Mouse (Mus musculus) hindbrain, embryonic 14.5 days (tissue): ENCODE results near the gene Hpse2. TPM values are rescaled to one million over a fixed set of nuclear protein-coding genes. Genes with fewer than 3 reads are reported as not detected.
A peak's percentile ranks its signal among the peaks of the same experiment; 100 is the strongest.

Source experiments
- ATAC-seq: fragments of 200-750 bp; cut with Nextera tagmentation; 2 replicates; pipeline ENCODE4 v1.8.0; 2017; ENCODE audit warnings: moderate number of reproducible peaks, mild to moderate bottlenecking, moderate TSS enrichment, moderate library complexity; ENCODE audit not compliant: low FRiP score
- DNase-seq: peaks from one replicate; pipeline ENCODE4 v3.0.0-alpha.2; 2015; ENCODE audit warnings: low spot score
- H3K27ac ChIP-seq: fragments of 300-500 bp; sonication (generic); 2 replicates; pipeline ENCODE4 v1.5.1; 2014; ENCODE audit warnings: mild to moderate bottlenecking, moderate library complexity
- H3K27me3 ChIP-seq: fragments of 300-500 bp; sonication (generic); 2 replicates; pipeline ENCODE4 v1.6.1; 2014; ENCODE audit warnings: mild to moderate bottlenecking, low read length, mixed read lengths; ENCODE audit not compliant: control insufficient read depth, insufficient read depth
- H3K36me3 ChIP-seq: fragments of 300-500 bp; sonication (generic); replicated peaks from 2 replicates; pipeline ENCODE4 v1.6.1; 2014; ENCODE audit not compliant: control insufficient read depth, insufficient read depth
- H3K4me1 ChIP-seq: fragments of 300-500 bp; sonication (generic); replicated peaks from 2 replicates; pipeline ENCODE4 v1.6.1; 2014; ENCODE audit warnings: antibody characterized with exemption, low read length, mixed read lengths; ENCODE audit not compliant: control insufficient read depth, insufficient read depth
- H3K4me2 ChIP-seq: fragments of 300-500 bp; sonication (generic); replicated peaks from 2 replicates; pipeline ENCODE4 v1.6.1; 2014; ENCODE audit warnings: mild to moderate bottlenecking, moderate library complexity
- H3K4me3 ChIP-seq: fragments of 300-500 bp; sonication (generic); replicated peaks from 2 replicates; pipeline ENCODE4 v1.5.1; 2014; ENCODE audit warnings: mild to moderate bottlenecking, low read length
- H3K9ac ChIP-seq: fragments of 300-500 bp; sonication (generic); 2 replicates; pipeline ENCODE4 v1.6.1; 2014
- H3K9me3 ChIP-seq: fragments of 300-500 bp; sonication (generic); 2 replicates; pipeline ENCODE4 v1.6.1; 2016; ENCODE audit warnings: low read length; ENCODE audit not compliant: control insufficient read depth
- WGBS: fragments of 180-500 bp; shearing (Covaris S2); extraction: QIAGEN DNeasy Blood & Tissue Kit; methylation state at CpG from one replicate; pipeline ENCODE4 v1.1.7; 2014; 5-methylcytosine and 5-hydroxymethylcytosine counted together
- polyA plus RNA-seq: library from polyadenylated mRNA; unstranded; fragments of >200 nt; fragmentation: Nextera tagmentation; extraction: Ambion mirVana; gene quantifications from 2 replicates; pipeline ENCODE4 v1.2.1, GENCODE M21; 2014

Gene Hpse2
- polyA plus RNA-seq, 1 experiment from 2014 or later: not detected

GRCm38 (mm10) chr19:43096915-43097314, 291.2 kb downstream of the Hpse2 start:
- H3K4me3 ChIP-seq: no peak overlapping the region
- no peak overlapping the region for H3K9ac ChIP-seq
- no peaks in the 10 kb centered on the region for H3K4me1 ChIP-seq
- no peaks in the 10 kb centered on the region for H3K9me3 ChIP-seq
- 87% methylated on average over 2 of the region's 2 CpGs for WGBS
- H3K27ac ChIP-seq: no peak overlapping the region
- H3K36me3 ChIP-seq: no peaks in the 10 kb centered on the region
- DNase-seq (no peak), ATAC-seq (no peak)
- no peak overlapping the region for H3K4me2 ChIP-seq
- H3K27me3 ChIP-seq: no peaks in the 10 kb centered on the region

- no peaks in the 10 kb centered on the region for H3K27me3 ChIP-seq
- no peak overlapping the region for H3K4me3 ChIP-seq
- H3K9ac ChIP-seq: no peak overlapping the region
- 97% methylated on average over 3 of the region's 3 CpGs for WGBS
- no peak overlapping the region for H3K4me2 ChIP-seq
- H3K9me3 ChIP-seq: no peaks in the 10 kb centered on the region
- ATAC-seq (no peak), DNase-seq (no peak)
- no peaks in the 10 kb centered on the region for H3K36me3 ChIP-seq
- H3K27ac ChIP-seq: no peak overlapping the region
- no peaks in the 10 kb centered on the region for H3K4me1 ChIP-seq
These were observed 300.9 kb downstream of the Hpse2 start for GRCm38 (mm10) chr19:43087216-43087615.

- H3K27ac ChIP-seq: no peak overlapping the region
- no peaks in the 10 kb centered on the region for H3K27me3 ChIP-seq
- DNase-seq (no peak), ATAC-seq (no peak)
- no peak overlapping the region for H3K9ac ChIP-seq
- no peaks in the 10 kb centered on the region for H3K9me3 ChIP-seq
- H3K4me3 ChIP-seq: no peak overlapping the region
- H3K4me1 ChIP-seq: no peaks in the 10 kb centered on the region; the same call in 1 of the 2 replicates
- no peaks in the 10 kb centered on the region for H3K36me3 ChIP-seq
- WGBS: 83% methylated on average over 2 of the region's 2 CpGs
- H3K4me2 ChIP-seq: no peak overlapping the region
These were observed 324.0 kb downstream of the Hpse2 start for GRCm38 (mm10) chr19:43064155-43064554.

GRCm38 (mm10) chr19:43044506-43044905, 343.6 kb downstream of the Hpse2 start:
- no peak for DNase-seq

GRCm38 (mm10) chr19:43042721-43043120, 345.4 kb downstream of the Hpse2 start:
- no peak overlapping the region for H3K4me3 ChIP-seq
- H3K9me3 ChIP-seq: no peaks in the 10 kb centered on the region
- DNase-seq (no peak), ATAC-seq (no peak)
- no peak overlapping the region for H3K9ac ChIP-seq
- WGBS: 59% methylated on average over 2 of the region's 2 CpGs
- no peak overlapping the region for H3K27ac ChIP-seq
- H3K4me2 ChIP-seq: no peak overlapping the region
- no peaks in the 10 kb centered on the region for H3K36me3 ChIP-seq
- no peaks in the 10 kb centered on the region for H3K27me3 ChIP-seq
- H3K4me1 ChIP-seq: 0 out of 2 replicates have a peak, but pooled peaks cover 6% of the 10 kb centered on the region

More at GRCm38 (mm10) chr19:43044506-43044905, 343.6 kb downstream of the Hpse2 start:
- Histone ChIP-seq H3K36me3 (no peaks in the 10 kb centered on the region), H3K9me3 (no peaks in the 10 kb centered on the region), H3K27ac (no peak overlapping the region), H3K27me3 (no peaks in the 10 kb centered on the region), H3K4me1 (0 out of 2 replicates have a peak, but pooled peaks cover 6% of the 10 kb centered on the region), H3K9ac (no peak overlapping the region), H3K4me3 (no peak overlapping the region), H3K4me2 (no peak overlapping the region)
- 47% methylated on average over 4 of the region's 4 CpGs for WGBS
- ATAC-seq: no peak

- ATAC-seq (no peak), DNase-seq (no peak)
- no peaks in the 10 kb centered on the region for H3K36me3 ChIP-seq
- 86% methylated on average over 2 of the region's 2 CpGs for WGBS
- H3K4me3 ChIP-seq: no peak overlapping the region
- no peaks in the 10 kb centered on the region for H3K27me3 ChIP-seq
- H3K4me2 ChIP-seq: no peak overlapping the region
- no peak overlapping the region for H3K9ac ChIP-seq
- H3K27ac ChIP-seq: no peak overlapping the region
- 0 out of 2 replicates have a peak, but pooled peaks cover 6% of the 10 kb centered on the region for H3K4me1 ChIP-seq
- no peaks in the 10 kb centered on the region for H3K9me3 ChIP-seq
These were observed 345.9 kb downstream of the Hpse2 start for GRCm38 (mm10) chr19:43042211-43042610.

GRCm38 (mm10) chr19:43036381-43036780, 351.8 kb downstream of the Hpse2 start:
- no peak overlapping the region for H3K27ac ChIP-seq
- ATAC-seq: no peak
- no peak for DNase-seq
- H3K4me2 ChIP-seq: no peak overlapping the region
- no peak overlapping the region for H3K4me3 ChIP-seq
- no peaks in the 10 kb centered on the region for H3K36me3 ChIP-seq
- H3K9me3 ChIP-seq: no peaks in the 10 kb centered on the region
- 85% methylated on average over 4 of the region's 4 CpGs for WGBS
- H3K9ac ChIP-seq: no peak overlapping the region
- H3K4me1 ChIP-seq: no peaks in the 10 kb centered on the region
- H3K27me3 ChIP-seq: no peaks in the 10 kb centered on the region; the same call in 1 of the 2 replicates

GRCm38 (mm10) chr19:43027305-43027704, 360.9 kb downstream of the Hpse2 start:
- DNase-seq (peak; percentile 64), ATAC-seq (no peak)
- no peak overlapping the region for H3K27ac ChIP-seq
- no peaks in the 10 kb centered on the region for H3K27me3 ChIP-seq
- no peaks in the 10 kb centered on the region for H3K4me1 ChIP-seq
- H3K9me3 ChIP-seq: no peaks in the 10 kb centered on the region
- no peaks in the 10 kb centered on the region for H3K36me3 ChIP-seq
- WGBS: 33% methylated on average over 4 of the region's 4 CpGs
- no peak overlapping the region for H3K4me3 ChIP-seq
- no peak overlapping the region for H3K9ac ChIP-seq
- no peak overlapping the region for H3K4me2 ChIP-seq

GRCm38 (mm10) chr19:43022611-43023173, 365.5 kb downstream of the Hpse2 start:
- Histone ChIP-seq H3K27ac (no peak overlapping the region), H3K4me1 (no peaks in the 10 kb centered on the region), H3K4me2 (no peak overlapping the region), H3K9ac (no peak overlapping the region), H3K36me3 (no peaks in the 10 kb centered on the region), H3K9me3 (no peaks in the 10 kb centered on the region), H3K27me3 (no peaks in the 10 kb centered on the region), H3K4me3 (no peak overlapping the region)
- ATAC-seq (no peak), DNase-seq (no peak)
- 88% methylated on average over 3 of the region's 3 CpGs for WGBS

GRCm38 (mm10) chr19:43018792-43019191, 369.4 kb downstream of the Hpse2 start:
- Histone ChIP-seq H3K9ac (no peak overlapping the region), H3K4me2 (no peak overlapping the region), H3K36me3 (no peaks in the 10 kb centered on the region), H3K4me1 (no peaks in the 10 kb centered on the region), H3K9me3 (no peaks in the 10 kb centered on the region), H3K4me3 (no peak overlapping the region), H3K27me3 (no peaks in the 10 kb centered on the region), H3K27ac (no peak overlapping the region)
- DNase-seq (no peak), ATAC-seq (no peak)
- 88% methylated on average over 5 of the region's 5 CpGs for WGBS
